Mouse (Mus musculus): ENCODE results near the gene Cbl.

Gene Cbl

GRCm38 (mm10) chr9:44106182-44106581, 127.7 kb downstream of the Cbl start:
- no peak for DNase-seq (ENCODE audit: low spot score in 2 of 2)

- no peak for DNase-seq (ENCODE audit: low spot score in 2 of 2)
These were observed 128.1 kb downstream of the Cbl start for GRCm38 (mm10) chr9:44105781-44106180.

GRCm38 (mm10) chr9:44104881-44105280, 129.0 kb downstream of the Cbl start:
- no peak for DNase-seq (ENCODE audit: low spot score in 2 of 2)

- no peak for DNase-seq (ENCODE audit: low spot score in 2 of 2)
These were observed 132.4 kb downstream of the Cbl start, which contains the start of gene Mfrp for GRCm38 (mm10) chr9:44101490-44101889. Gene Mfrp, plus strand, starts transcription at chr9:44101729.

- DNase-seq (ENCODE audit: low spot score in 2 of 2) = no peak
These were observed 137.3 kb downstream of the Cbl start for GRCm38 (mm10) chr9:44096536-44096935.

- DNase-seq (ENCODE audit: low spot score in 2 of 2) = no peak
These were observed 138.1 kb downstream of the Cbl start for GRCm38 (mm10) chr9:44095781-44096180.

GRCm38 (mm10) chr9:44094737-44095136, 139.1 kb downstream of the Cbl start:
- no peak for DNase-seq (ENCODE audit: low spot score in 2 of 2)

- peak; percentile 73 to 83 for DNase-seq (ENCODE audit: low spot score in 2 of 2)
These were observed 140.0 kb downstream of the Cbl start for GRCm38 (mm10) chr9:44093612-44094503.

All from cerebellum, postnatal 4 days (tissue).